20 mouse cellular contexts compared by ENCODE assay signal in genomic region chr2:105666331-105666730, GRCm38 (mm10). TPM values are rescaled to one million over a fixed set of nuclear protein-coding genes. Genes with fewer than 3 reads are reported as not detected.
DNase-seq lines count a peak whose midpoint lies in the region; ATAC-seq and TF ChIP-seq lines count a peak whose summit lies in the region.
"Had no signal": no experiment of that assay in that cellular context is flagged by ENCODE, and none has a peak within 500 bp of the region (broad histone marks: within the 10 kb centered on the region; RNA-seq: fewer than 3 reads in every experiment).

No protein-coding gene starts in this region.

- TF ChIP-seq CTCF in hindbrain, postnatal 0 days (IDR thresholded peaks at IDR 0.05; ENCODE audit: low read depth), result no peak
- TF ChIP-seq CTCF in E14TG2a.4 (conservative IDR thresholded peaks at IDR 0.05; ENCODE audit: low read length), result no peak
- TF ChIP-seq CTCF in intestine, postnatal 0 days (IDR thresholded peaks at IDR 0.05; ENCODE audit: low read depth), result no peak

- no peaks in the 10 kb centered on the region for H3K4me1 ChIP-seq in hindbrain, postnatal 0 days (ENCODE audit: insufficient read depth, low read length)
- H3K4me1 ChIP-seq in hindbrain, embryonic 16.5 days (ENCODE audit: control insufficient read depth, insufficient read depth, low read depth, low read length), result peaks cover 2% of the 10 kb centered on the region; the same call in 1 of the 2 replicates
- peaks cover 65% of the 10 kb centered on the region for H3K4me1 ChIP-seq in E14TG2a.4 (replicated peaks; ENCODE audit: low read depth, low read length)
- H3K4me1 ChIP-seq in intestine, postnatal 0 days (replicated peaks; ENCODE audit: control insufficient read depth, insufficient read depth, low read length), result 0 out of 2 replicates have a peak, but pooled peaks cover 2% of the 10 kb centered on the region

- H3K4me3 ChIP-seq in hindbrain, postnatal 0 days (ENCODE audit: low read length), result peak overlapping the region; percentile 15; the same call in 1 of the 2 replicates
- no peak overlapping the region for H3K4me3 ChIP-seq in hindbrain, embryonic 16.5 days (ENCODE audit: low read length)
- peak overlapping the region; percentile 57 for H3K4me3 ChIP-seq in E14TG2a.4 (replicated peaks; ENCODE audit: low read length)
- no peak overlapping the region; the same call in 1 of the 2 replicates for H3K4me3 ChIP-seq in intestine, postnatal 0 days (ENCODE audit: low read depth, low read length)
- H3K4me3 ChIP-seq: embryonic facial prominence, embryonic 15.5 days; megakaryocyte, embryonic 14.5 days; stomach, embryonic 15.5 days had no signal

- peaks cover 46% of the 10 kb centered on the region for H3K27me3 ChIP-seq in hindbrain, postnatal 0 days (ENCODE audit: insufficient read depth, low read length)
- H3K27me3 ChIP-seq in hindbrain, embryonic 16.5 days (replicated peaks; ENCODE audit: control insufficient read depth, insufficient read depth, low read length), result peaks cover 63% of the 10 kb centered on the region
- H3K27me3 ChIP-seq in E14TG2a.4 (ENCODE audit: insufficient read depth, low read length), result peaks cover 99% of the 10 kb centered on the region
- H3K27me3 ChIP-seq in intestine, postnatal 0 days (replicated peaks; ENCODE audit: control insufficient read depth, insufficient read depth, low read length), result peaks cover 93% of the 10 kb centered on the region

- H3K27ac ChIP-seq in hindbrain, postnatal 0 days, result peak overlapping the region; percentile 41
- H3K27ac ChIP-seq in hindbrain, embryonic 16.5 days (ENCODE audit: low read depth, low read length), result no peak overlapping the region
- no peak overlapping the region for H3K27ac ChIP-seq in intestine, postnatal 0 days (ENCODE audit: low read depth, low read length)
- H3K27ac ChIP-seq: embryonic facial prominence, embryonic 15.5 days; liver, embryonic 14.5 days; stomach, embryonic 15.5 days had no signal

- peak overlapping the region; percentile 65 for H3K4me2 ChIP-seq in hindbrain, postnatal 0 days (ENCODE audit: low read depth, low read length)
- no peak overlapping the region; the same call in 1 of the 2 replicates for H3K4me2 ChIP-seq in hindbrain, embryonic 16.5 days (ENCODE audit: low read length)
- H3K4me2 ChIP-seq in intestine, postnatal 0 days (replicated peaks; ENCODE audit: low read depth), result 0 out of 2 replicates have a peak overlapping the region, but pooled peaks have one; percentile 6
- H3K4me2 ChIP-seq: embryonic facial prominence, embryonic 15.5 days; heart, embryonic 11.5 days; stomach, embryonic 15.5 days had no signal

- no peak overlapping the region for H3K9ac ChIP-seq in hindbrain, postnatal 0 days (replicated peaks; ENCODE audit: low read length)
- H3K9ac ChIP-seq in hindbrain, embryonic 16.5 days (ENCODE audit: low read depth, low read length), result no peak overlapping the region
- H3K9ac ChIP-seq in intestine, postnatal 0 days (ENCODE audit: low read depth, low read length), result no peak overlapping the region
- H3K9ac ChIP-seq: embryonic facial prominence, embryonic 15.5 days; liver, embryonic 14.5 days; stomach, embryonic 15.5 days had no signal

- H3K36me3 ChIP-seq in hindbrain, postnatal 0 days (ENCODE audit: insufficient read depth, low read length), result no peaks in the 10 kb centered on the region
- H3K36me3 ChIP-seq in hindbrain, embryonic 16.5 days (ENCODE audit: control insufficient read depth, insufficient read depth, low read length), result no peaks in the 10 kb centered on the region
- H3K36me3 ChIP-seq in E14TG2a.4 (ENCODE audit: insufficient read depth, low read length), result no peaks in the 10 kb centered on the region
- no peaks in the 10 kb centered on the region for H3K36me3 ChIP-seq in intestine, postnatal 0 days (ENCODE audit: control insufficient read depth, insufficient read depth)
- H3K36me3 ChIP-seq: embryonic facial prominence, embryonic 15.5 days; stomach, embryonic 15.5 days had no signal

- 22% methylated on average over 6 of the region's 6 CpGs for WGBS in hindbrain, postnatal 0 days
- WGBS in hindbrain, embryonic 16.5 days, result 10% methylated on average over 6 of the region's 6 CpGs
- 2% methylated on average over 6 of the region's 6 CpGs for WGBS in intestine, postnatal 0 days

- peak; percentile 29 for DNase-seq in cerebellum, adult 9-10 months
- no peak for DNase-seq in cerebellum, adult 8-10 months
- no peak for DNase-seq in hindbrain, postnatal 0 days (ENCODE audit: low spot score)
- DNase-seq in right cerebral cortex, postnatal 36 days (ENCODE audit: low spot score in 2 of 2), result no peak
- no peak for DNase-seq in kidney, postnatal 10 days
- DNase-seq: adrenal gland, postnatal 36 days; gastrocnemius, postnatal 36 days; heart, postnatal 36 days; kidney, adult 11 months; layer of hippocampus, postnatal 36 days; lung, postnatal 10 days; thymus, postnatal 25 days had no signal

- H3K9me3 ChIP-seq in hindbrain, postnatal 0 days (ENCODE audit: low read length), result no peaks in the 10 kb centered on the region
- no peaks in the 10 kb centered on the region for H3K9me3 ChIP-seq in hindbrain, embryonic 16.5 days (ENCODE audit: control insufficient read depth, low read length)
- no peaks in the 10 kb centered on the region for H3K9me3 ChIP-seq in E14TG2a.4 (ENCODE audit: low read length)
- H3K9me3 ChIP-seq in intestine, postnatal 0 days (ENCODE audit: control insufficient read depth), result no peaks in the 10 kb centered on the region
- H3K9me3 ChIP-seq: embryonic facial prominence, embryonic 15.5 days; stomach, embryonic 15.5 days had no signal

- ATAC-seq in hindbrain, postnatal 0 days, result no peak
- ATAC-seq in hindbrain, embryonic 16.5 days, result no peak
- no peak for ATAC-seq in intestine, postnatal 0 days

RNA-seq across cellular contexts. Expression of gene Pax6, which starts 2.4 kb away (rescaled TPM):
- total RNA-seq in hindbrain, postnatal 0 days (2014; rRNA removed), result 88.7 and 136 TPM in 2 replicates
- 68.7 and 82.3 TPM in 2 replicates for polyA plus RNA-seq in hindbrain, postnatal 0 days (2015; fragmentation: Nextera tagmentation; extraction: Ambion mirVana)
- polyA plus RNA-seq in hindbrain, embryonic 16.5 days (2015; fragmentation: Nextera tagmentation; extraction: Ambion mirVana), result 40.7 and 43.8 TPM in 2 replicates
- polyA plus RNA-seq in intestine, postnatal 0 days (2015; fragmentation: Nextera tagmentation; extraction: Ambion mirVana), result 0.43 and 0.51 TPM in 2 replicates
- total RNA-seq: adrenal gland, postnatal 36 days; gastrocnemius, postnatal 36 days; heart, postnatal 36 days had no signal

Comparison
In these comparisons a context has a peak if more than half of its experiments do, and no peak if none do; other contexts are left out.
1. H3K4me3 ChIP-seq: peak in hindbrain, postnatal 0 days (single experiment) and E14TG2a.4 (single experiment); none in hindbrain, embryonic 16.5 days (single experiment) and intestine, postnatal 0 days (single experiment).
2. RNA of gene Pax6, which starts 2.4 kb away (polyA plus RNA-seq): 68.7 to 82.3 TPM in hindbrain, postnatal 0 days and 40.7 to 43.8 TPM in hindbrain, embryonic 16.5 days; 0.43 to 0.51 TPM in intestine, postnatal 0 days; every median in the first group is over 10 times any median in the second.